Comparison of ENCODE assay signal across 8 mouse cellular contexts in the genomic region with DNA sequence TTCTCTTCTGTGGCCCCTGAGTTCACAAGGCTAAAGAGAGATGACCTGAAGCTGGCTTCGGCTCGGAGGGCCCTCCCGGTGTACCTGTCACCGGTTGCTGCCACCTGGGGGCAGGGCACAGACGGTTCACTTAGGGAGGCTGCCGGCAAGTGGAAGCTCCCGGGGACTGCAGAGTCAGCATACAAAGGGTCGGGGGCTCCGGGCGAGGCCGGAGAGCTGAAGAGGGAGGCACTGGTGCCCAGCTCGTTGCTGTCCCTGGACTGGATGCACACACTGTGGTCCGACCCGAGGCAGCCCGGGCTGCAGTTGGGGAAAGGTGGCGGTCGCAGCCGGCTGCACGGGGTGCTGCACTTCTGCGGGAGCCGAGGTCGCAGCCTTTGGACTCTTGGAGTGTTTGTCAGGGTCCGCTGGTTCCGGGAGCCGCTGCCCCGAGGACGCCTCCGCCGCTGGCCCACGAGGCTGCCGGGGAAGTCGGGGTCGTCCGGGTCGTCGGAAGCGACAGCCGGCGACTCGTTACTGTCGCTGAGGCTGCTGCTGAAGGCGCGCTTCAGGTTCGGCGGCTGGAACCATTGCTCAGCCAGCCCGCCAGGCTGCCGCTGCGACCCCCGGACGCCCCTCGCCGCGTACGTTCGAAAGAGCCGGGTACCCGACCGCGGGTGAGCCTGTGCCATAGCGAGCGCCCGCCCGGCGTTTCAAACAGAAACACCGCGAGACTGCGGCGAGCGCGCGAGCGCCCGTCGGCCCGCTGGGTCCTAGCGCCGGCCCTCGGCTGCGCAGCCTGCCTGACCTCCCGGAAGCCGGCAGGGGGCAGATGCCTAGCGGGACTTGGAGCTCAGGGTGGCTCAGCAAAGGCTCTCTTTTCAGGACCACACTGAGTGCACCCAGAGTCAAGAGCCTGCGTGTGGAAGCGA. TPM values are rescaled to one million over a fixed set of nuclear protein-coding genes. Genes with fewer than 3 reads are reported as not detected.
DNase-seq lines count a peak whose midpoint lies in the region; ATAC-seq lines count a peak whose summit lies in the region.

A gene (minus strand): TSS at position 704 of the 911 bp plus-strand sequence.

- peak; percentile 97 for ATAC-seq in hindbrain, embryonic 16.5 days

- H3K27ac ChIP-seq in hindbrain, embryonic 16.5 days (ENCODE audit: low read depth, low read length) = no peak within 1 kb of the TSS
- peak within 1 kb of the TSS; percentile 58 for H3K27ac ChIP-seq in macrophage

- peaks cover 49% of the 10 kb centered on the region for H3K79me2 ChIP-seq in macrophage (ENCODE audit: inconsistent target)

- H3K4me1 ChIP-seq in hindbrain, embryonic 16.5 days (ENCODE audit: control insufficient read depth, insufficient read depth, low read depth, low read length) = peaks cover 4% of the 10 kb centered on the region

- 1% methylated on average over 77 of the region's 84 CpGs for WGBS in hindbrain, embryonic 16.5 days
- under 1% methylated on average over 66 of the region's 84 CpGs for WGBS in macrophage (ENCODE audit: missing documents)

- no peaks in the 10 kb centered on the region for H3K9me3 ChIP-seq in hindbrain, embryonic 16.5 days (ENCODE audit: control insufficient read depth, low read length)

- DNase-seq in R1 (ENCODE audit: low read depth, low spot score) = peak; percentile 95
- DNase-seq in cerebellum, postnatal 25 days = peak; percentile 89 to 94
- peak; percentile 83 to 89 for DNase-seq in frontal cortex, postnatal 36 days (ENCODE audit: low spot score in 2 of 2)
- peak; percentile 88 to 92 for DNase-seq in left cerebral cortex, adult 18-20 months (ENCODE audit: low spot score in 2 of 2)
- peak; percentile 89 for DNase-seq in right cerebral cortex, adult 18-20 months
- peak; percentile 71 for DNase-seq in urinary bladder, postnatal 10 days (ENCODE audit: low spot score)

- peak within 1 kb of the TSS; percentile 70 for H3K4me2 ChIP-seq in hindbrain, embryonic 16.5 days (ENCODE audit: low read length)

- H3K36me3 ChIP-seq in hindbrain, embryonic 16.5 days (ENCODE audit: control insufficient read depth, insufficient read depth, low read length) = no peaks in the 10 kb centered on the region
- H3K36me3 ChIP-seq in macrophage (ENCODE audit: inconsistent target) = no peaks in the 10 kb centered on the region

- H3K27me3 ChIP-seq in hindbrain, embryonic 16.5 days (replicated peaks; ENCODE audit: control insufficient read depth, insufficient read depth, low read length) = no peaks in the 10 kb centered on the region

- H3K9ac ChIP-seq in hindbrain, embryonic 16.5 days (ENCODE audit: low read depth, low read length) = peak within 1 kb of the TSS; percentile 66

- peak within 1 kb of the TSS; percentile 69 for H3K4me3 ChIP-seq in hindbrain, embryonic 16.5 days (ENCODE audit: low read length)
- H3K4me3 ChIP-seq in macrophage (ENCODE audit: inconsistent target) = peak within 1 kb of the TSS; percentile 70

RNA-seq across cellular contexts. Expression of the gene that starts here (rescaled TPM):
- 2.5 and 3.3 TPM in 2 replicates for polyA plus RNA-seq in hindbrain, embryonic 16.5 days (2015; fragmentation: Nextera tagmentation; extraction: Ambion mirVana)
- under 1 TPM; 0.12 TPM for total RNA-seq in left cerebral cortex, adult 18-20 months (2021)
- total RNA-seq in macrophage (2018; cell fraction: chromatin; rRNA removed) = 10 to 100 TPM in 5 of 26 experiments, 1 to 10 TPM in 19, under 1 TPM in 2; 0.87 to 14.6 (median 3.9) TPM
- total RNA-seq in macrophage (2018; cell fraction: cytosol; rRNA removed) = 1 to 10 TPM in 24 of 26 experiments, under 1 TPM in 2; 0.51 to 5.1 (median 2.8) TPM
- 10 to 100 TPM in 5 of 26 experiments, 1 to 10 TPM in 19, under 1 TPM in 2; 0.76 to 14.7 (median 4.2) TPM for total RNA-seq in macrophage (2018; cell fraction: nucleus; rRNA removed)
- 3.7 to 6.3 TPM (median 4.0 TPM) in 3 replicates for polyA plus RNA-seq in macrophage (2018)

Comparison
In these comparisons a context has a peak if more than half of its experiments do, and no peak if none do; other contexts are left out.
1. Peak in DNase-seq in left cerebral cortex, adult 18-20 months; RNA of the gene not detected or under 1 TPM.